Mouse (Mus musculus) testis, adult 2 months (tissue): ENCODE measurements around the gene Tuba3a.

Experiments used
- CTCF ChIP-seq: fragments of 200-500 bp; IDR thresholded peaks from 2 replicates; pipeline ENCODE4 v1.5.1; 2012; ENCODE audit warnings: low read depth, mild to moderate bottlenecking, inconsistent platforms, low read length, moderate library complexity; ENCODE audit not compliant: control insufficient read depth, insufficient read depth, insufficient replicate concordance
- POLR2A ChIP-seq: fragments of 200-500 bp; IDR thresholded peaks from 2 replicates; pipeline ENCODE4 v1.6.1; 2012; ENCODE audit warnings: low read depth, mild to moderate bottlenecking, inconsistent platforms, low read length, moderate library complexity; ENCODE audit not compliant: control insufficient read depth

GRCm38 (mm10) chr6:125300982-125301381 lies 15.1 kb upstream of the Tuba3a start:
- TF ChIP-seq POLR2A (no peak), CTCF (no peak)
